Mouse (Mus musculus) E14TG2a.4 (cell line): Measurements from ENCODE around the gene Smarcal1.

Experiments
- CTCF ChIP-seq: conservative IDR thresholded peaks from 2 replicates; pipeline ENCODE4 v1.5.1; 2014; ENCODE audit warnings: low read length
- POU5F1 ChIP-seq: IDR thresholded peaks from 2 replicates; pipeline ENCODE4 v1.6.1; 2014; ENCODE audit warnings: low read length, borderline replicate concordance

DNA sequence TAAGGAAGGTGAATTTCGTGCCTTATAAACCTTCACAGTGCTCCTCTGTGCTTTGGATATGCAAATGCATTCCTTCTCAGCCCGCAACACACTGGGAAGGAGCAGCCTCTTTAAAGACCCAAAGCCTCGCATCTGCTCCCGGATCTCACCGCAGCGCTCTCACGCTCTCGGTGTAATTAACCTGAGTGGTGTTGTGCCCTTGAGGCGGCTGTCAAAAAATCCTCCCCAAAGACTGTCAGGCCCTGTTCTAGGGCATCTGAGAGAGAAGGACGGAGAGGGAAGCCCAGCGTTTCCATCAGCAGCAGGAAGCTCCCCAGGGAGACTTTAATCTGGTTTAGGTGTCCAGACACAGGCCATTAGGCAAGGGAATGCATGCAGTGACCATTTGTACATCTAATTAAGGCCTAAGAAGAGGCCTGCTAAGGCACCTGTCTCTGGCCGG lies 5.5 kb upstream of the Smarcal1 start:
- TF ChIP-seq CTCF (no peak), POU5F1 (no peak)
